Mouse (Mus musculus): Measurements from ENCODE around the gene Nptxr. TPM values are rescaled to one million over a fixed set of nuclear protein-coding genes. Genes with fewer than 3 reads are reported as not detected.
A peak's percentile ranks its signal among the peaks of the same experiment; 100 is the strongest.

Gene Nptxr
- polyA plus RNA-seq, 1 experiment, result 1.3 TPM

- Histone ChIP-seq H3K27ac (ENCODE audit: insufficient read depth, low read depth, low read length) (no peak overlapping the region), H3K36me3 (ENCODE audit: control insufficient read depth, insufficient read depth, low read length) (peaks cover 2% of the 10 kb centered on the region; the same call in 1 of the 2 replicates), H3K27me3 (ENCODE audit: control insufficient read depth, insufficient read depth, low read length) (no peaks in the 10 kb centered on the region), H3K4me1 (ENCODE audit: control insufficient read depth, insufficient read depth, insufficient read length, low read length) (peaks cover 3% of the 10 kb centered on the region), H3K4me3 (ENCODE audit: low read depth, low read length) (no peak overlapping the region)
- no peak for TF ChIP-seq POLR2A (IDR thresholded peaks at IDR 0.05; ENCODE audit: low read depth, low read length)
- no peak for TF ChIP-seq CTCF (IDR thresholded peaks at IDR 0.05; ENCODE audit: extremely low read depth, insufficient read length, insufficient replicate concordance, low read depth, low read length)
- WGBS, result 90% methylated on average over 11 of the region's 11 CpGs
Observed at GRCm38 (mm10) chr15:79827778-79828210, 23.2 kb upstream of the Nptxr start.

- H3K4me3 ChIP-seq (ENCODE audit: low read depth, low read length), result no peak overlapping the region
- TF ChIP-seq CTCF (IDR thresholded peaks at IDR 0.05; ENCODE audit: extremely low read depth, insufficient read length, insufficient replicate concordance, low read depth, low read length), result no peak
- TF ChIP-seq POLR2A (IDR thresholded peaks at IDR 0.05; ENCODE audit: low read depth, low read length), result no peak
- no peaks in the 10 kb centered on the region for H3K27me3 ChIP-seq (ENCODE audit: control insufficient read depth, insufficient read depth, low read length)
- H3K27ac ChIP-seq (ENCODE audit: insufficient read depth, low read depth, low read length), result no peak overlapping the region
- H3K36me3 ChIP-seq (ENCODE audit: control insufficient read depth, insufficient read depth, low read length), result peaks cover 2% of the 10 kb centered on the region; the same call in 1 of the 2 replicates
- WGBS, result 83% methylated on average over 14 of the region's 14 CpGs
- H3K4me1 ChIP-seq (ENCODE audit: control insufficient read depth, insufficient read depth, insufficient read length, low read length), result peaks cover 3% of the 10 kb centered on the region
Observed at GRCm38 (mm10) chr15:79827061-79827777, 22.7 kb upstream of the Nptxr start.

GRCm38 (mm10) chr15:79826221-79826935 is 21.8 kb upstream of the Nptxr start:
- no peak overlapping the region for H3K4me3 ChIP-seq (ENCODE audit: low read depth, low read length)
- TF ChIP-seq POLR2A (IDR thresholded peaks at IDR 0.05; ENCODE audit: low read depth, low read length) (no peak), CTCF (IDR thresholded peaks at IDR 0.05; ENCODE audit: extremely low read depth, insufficient read length, insufficient replicate concordance, low read depth, low read length) (no peak)
- WGBS, result 88% methylated on average over 9 of the region's 9 CpGs
- H3K4me1 ChIP-seq (ENCODE audit: control insufficient read depth, insufficient read depth, insufficient read length, low read length), result peaks cover 3% of the 10 kb centered on the region
- no peaks in the 10 kb centered on the region for H3K27me3 ChIP-seq (ENCODE audit: control insufficient read depth, insufficient read depth, low read length)
- peaks cover 2% of the 10 kb centered on the region; the same call in 1 of the 2 replicates for H3K36me3 ChIP-seq (ENCODE audit: control insufficient read depth, insufficient read depth, low read length)
- no peak overlapping the region for H3K27ac ChIP-seq (ENCODE audit: insufficient read depth, low read depth, low read length)

GRCm38 (mm10) chr15:79825146-79825825 is 20.7 kb upstream of the Nptxr start:
- WGBS, result 74% methylated on average over 14 of the region's 14 CpGs
- Histone ChIP-seq H3K27me3 (ENCODE audit: control insufficient read depth, insufficient read depth, low read length) (no peaks in the 10 kb centered on the region), H3K36me3 (ENCODE audit: control insufficient read depth, insufficient read depth, low read length) (peaks cover 2% of the 10 kb centered on the region; the same call in 1 of the 2 replicates), H3K4me1 (ENCODE audit: control insufficient read depth, insufficient read depth, insufficient read length, low read length) (peaks cover 3% of the 10 kb centered on the region), H3K27ac (ENCODE audit: insufficient read depth, low read depth, low read length) (no peak overlapping the region), H3K4me3 (ENCODE audit: low read depth, low read length) (no peak overlapping the region)
- TF ChIP-seq POLR2A (IDR thresholded peaks at IDR 0.05; ENCODE audit: low read depth, low read length) (no peak), CTCF (IDR thresholded peaks at IDR 0.05; ENCODE audit: extremely low read depth, insufficient read length, insufficient replicate concordance, low read depth, low read length) (peak; percentile 53; the same call in 1 of the 2 replicates)

- no peak overlapping the region for H3K27ac ChIP-seq (ENCODE audit: insufficient read depth, low read depth, low read length)
- no peak overlapping the region for H3K4me3 ChIP-seq (ENCODE audit: low read depth, low read length)
- WGBS, result 44% methylated on average over 19 of the region's 19 CpGs
- TF ChIP-seq CTCF (IDR thresholded peaks at IDR 0.05; ENCODE audit: extremely low read depth, insufficient read length, insufficient replicate concordance, low read depth, low read length) (no peak), POLR2A (IDR thresholded peaks at IDR 0.05; ENCODE audit: low read depth, low read length) (no peak)
- H3K4me1 ChIP-seq (ENCODE audit: control insufficient read depth, insufficient read depth, insufficient read length, low read length), result peaks cover 3% of the 10 kb centered on the region
- no peaks in the 10 kb centered on the region for H3K27me3 ChIP-seq (ENCODE audit: control insufficient read depth, insufficient read depth, low read length)
- peaks cover 2% of the 10 kb centered on the region; the same call in 1 of the 2 replicates for H3K36me3 ChIP-seq (ENCODE audit: control insufficient read depth, insufficient read depth, low read length)
Observed at GRCm38 (mm10) chr15:79823588-79824280, 19.2 kb upstream of the Nptxr start.

GRCm38 (mm10) chr15:79822265-79823199 is 18.0 kb upstream of the Nptxr start:
- Histone ChIP-seq H3K36me3 (ENCODE audit: control insufficient read depth, insufficient read depth, low read length) (no peaks in the 10 kb centered on the region), H3K27ac (ENCODE audit: insufficient read depth, low read depth, low read length) (no peak overlapping the region), H3K4me3 (ENCODE audit: low read depth, low read length) (no peak overlapping the region), H3K4me1 (ENCODE audit: control insufficient read depth, insufficient read depth, insufficient read length, low read length) (peaks cover 3% of the 10 kb centered on the region), H3K27me3 (ENCODE audit: control insufficient read depth, insufficient read depth, low read length) (no peaks in the 10 kb centered on the region)
- WGBS, result 68% methylated on average over 13 of the region's 13 CpGs
- TF ChIP-seq CTCF (IDR thresholded peaks at IDR 0.05; ENCODE audit: extremely low read depth, insufficient read length, insufficient replicate concordance, low read depth, low read length) (no peak), POLR2A (IDR thresholded peaks at IDR 0.05; ENCODE audit: low read depth, low read length) (no peak)
